Mouse (Mus musculus): ENCODE results near the gene Atxn1.

- TF ChIP-seq CTCF (IDR thresholded peaks at IDR 0.05; ENCODE audit: low read depth, low read length) (no peak), GATA1 (IDR thresholded peaks at IDR 0.05; ENCODE audit: borderline replicate concordance, low read length) (no peak), POLR2AphosphoS5 (IDR thresholded peaks at IDR 0.05; ENCODE audit: insufficient replicate concordance, low read depth, low read length) (no peak)
These were observed 328.4 kb downstream of the Atxn1 start for GRCm38 (mm10) chr13:45636435-45636834.
